Comparison of ENCODE assay signal across 7 mouse cellular contexts in the genomic region with DNA sequence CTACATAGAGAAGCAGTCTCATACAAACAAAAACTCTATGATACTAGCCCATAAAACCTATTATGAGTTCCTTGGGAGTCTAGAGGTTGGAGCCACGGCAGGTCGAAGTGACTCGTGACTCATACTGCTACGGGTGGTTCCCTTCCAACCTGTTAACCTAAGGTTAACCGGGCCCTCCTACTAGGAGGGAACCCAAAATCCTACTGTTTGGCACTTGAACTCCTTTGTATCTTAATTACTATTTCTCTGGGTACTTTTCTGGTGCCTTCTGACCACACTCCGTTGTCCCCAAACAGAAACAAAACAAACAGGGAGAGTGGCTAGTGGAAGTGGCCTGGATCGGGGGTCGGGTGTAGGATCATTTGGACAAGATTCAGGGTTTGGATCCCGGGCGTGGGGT. TPM values are rescaled to one million over a fixed set of nuclear protein-coding genes. Genes with fewer than 3 reads are reported as not detected.
DNase-seq lines count a peak whose midpoint lies in the region; ATAC-seq and TF ChIP-seq lines count a peak whose summit lies in the region.

No protein-coding gene starts in this region.

- H3K27ac ChIP-seq in spleen, adult 2 months (ENCODE audit: insufficient read depth, low read length): no peak overlapping the region
- peak overlapping the region; percentile 87 for H3K27ac ChIP-seq in forebrain, embryonic 10.5 days
- 0 out of 2 replicates have a peak overlapping the region, but pooled peaks have one; percentile 51 for H3K27ac ChIP-seq in limb, embryonic 15.5 days
- H3K27ac ChIP-seq in stomach, postnatal 0 days (replicated peaks): peak overlapping the region; percentile 81

- peak overlapping the region; percentile 97 for H3K9ac ChIP-seq in limb, embryonic 15.5 days
- peak overlapping the region; percentile 92 for H3K9ac ChIP-seq in stomach, postnatal 0 days (ENCODE audit: low read length)

- DNase-seq in spleen, adult 2 months (ENCODE audit: low read depth in 1 of 2, low spot score in 2 of 2): no peak
- no peak for DNase-seq in spleen, postnatal 4 days (ENCODE audit: low spot score in 2 of 2)
- no peak for DNase-seq in forebrain, embryonic 10.5 days (ENCODE audit: extremely low spot score, low spot score)
- no peak for DNase-seq in stomach, postnatal 0 days (ENCODE audit: low spot score)
- DNase-seq in spleen, adult 18-20 months: no peak
- DNase-seq in cerebellum, postnatal 36 days: no peak

- peak overlapping the region; percentile 87 for H3K4me3 ChIP-seq in spleen, adult 2 months (ENCODE audit: extremely low read depth, insufficient read depth, insufficient read length)
- peak overlapping the region; percentile 97 for H3K4me3 ChIP-seq in forebrain, embryonic 10.5 days
- H3K4me3 ChIP-seq in limb, embryonic 15.5 days: peak overlapping the region; percentile 98
- peak overlapping the region; percentile 81 for H3K4me3 ChIP-seq in stomach, postnatal 0 days (ENCODE audit: low read depth, low read length)

- peaks cover 26% of the 10 kb centered on the region for H3K36me3 ChIP-seq in spleen, adult 2 months (ENCODE audit: control insufficient read depth, insufficient read depth, low read length)
- H3K36me3 ChIP-seq in forebrain, embryonic 10.5 days (replicated peaks): peaks cover 42% of the 10 kb centered on the region
- H3K36me3 ChIP-seq in limb, embryonic 15.5 days: peaks cover 37% of the 10 kb centered on the region
- H3K36me3 ChIP-seq in stomach, postnatal 0 days (ENCODE audit: control insufficient read depth, insufficient read depth, low read length): peaks cover 9% of the 10 kb centered on the region

- H3K27me3 ChIP-seq in spleen, adult 2 months (ENCODE audit: control insufficient read depth, insufficient read depth, low read length): no peaks in the 10 kb centered on the region
- H3K27me3 ChIP-seq in forebrain, embryonic 10.5 days (ENCODE audit: poor library complexity, severe bottlenecking): no peaks in the 10 kb centered on the region
- no peaks in the 10 kb centered on the region for H3K27me3 ChIP-seq in limb, embryonic 15.5 days
- no peaks in the 10 kb centered on the region for H3K27me3 ChIP-seq in stomach, postnatal 0 days (ENCODE audit: control insufficient read depth, insufficient read depth, low read length)

- no peak for ATAC-seq in limb, embryonic 15.5 days (ENCODE audit: insufficient number of reproducible peaks, low FRiP score, low TSS enrichment, low read depth)
- ATAC-seq in stomach, postnatal 0 days (ENCODE audit: low FRiP score, low TSS enrichment): peak; percentile 48; the same call in 1 of the 2 replicates

- H3K9me3 ChIP-seq in forebrain, embryonic 10.5 days: no peaks in the 10 kb centered on the region
- no peaks in the 10 kb centered on the region for H3K9me3 ChIP-seq in limb, embryonic 15.5 days
- H3K9me3 ChIP-seq in stomach, postnatal 0 days (ENCODE audit: control insufficient read depth, low read length): no peaks in the 10 kb centered on the region

- TF ChIP-seq CTCF in spleen, adult 2 months (IDR thresholded peaks at IDR 0.05; ENCODE audit: extremely low read depth, insufficient read depth, insufficient read length, insufficient replicate concordance): no peak
- TF ChIP-seq CTCF in stomach, postnatal 0 days (IDR thresholded peaks at IDR 0.05; ENCODE audit: low read depth): no peak

- H3K4me2 ChIP-seq in limb, embryonic 15.5 days: peak overlapping the region; percentile 86
- peak overlapping the region; percentile 88 for H3K4me2 ChIP-seq in stomach, postnatal 0 days (replicated peaks; ENCODE audit: low read depth)

- no peak for TF ChIP-seq POLR2A in spleen, adult 2 months (IDR thresholded peaks at IDR 0.05; ENCODE audit: low read depth, low read length)

- no peak for TF ChIP-seq EP300 in stomach, postnatal 0 days (optimal IDR thresholded peaks at IDR 0.05)

- 18% methylated on average over 10 of the region's 10 CpGs for WGBS in spleen, adult 2 months
- WGBS in forebrain, embryonic 10.5 days: 52% methylated on average over 10 of the region's 10 CpGs
- WGBS in limb, embryonic 15.5 days: 39% methylated on average over 10 of the region's 10 CpGs
- WGBS in stomach, postnatal 0 days: 30% methylated on average over 10 of the region's 10 CpGs

- H3K4me1 ChIP-seq in spleen, adult 2 months (ENCODE audit: control insufficient read depth, insufficient read depth, insufficient read length): peaks cover 8% of the 10 kb centered on the region; the same call in 1 of the 2 replicates
- H3K4me1 ChIP-seq in forebrain, embryonic 10.5 days: peaks cover 28% of the 10 kb centered on the region
- peaks cover 24% of the 10 kb centered on the region for H3K4me1 ChIP-seq in limb, embryonic 15.5 days
- H3K4me1 ChIP-seq in stomach, postnatal 0 days (replicated peaks; ENCODE audit: control insufficient read depth, insufficient read depth): peaks cover 8% of the 10 kb centered on the region; the same call in 1 of the 2 replicates

RNA-seq across cellular contexts. Expression of gene Chmp1a, which starts 0.7 kb away (rescaled TPM):
- polyA plus RNA-seq in spleen, adult 2 months (2012; rRNA removed): 70.5 and 85.0 TPM in 2 replicates
- polyA plus RNA-seq in forebrain, embryonic 10.5 days (2016; fragmentation: Nextera tagmentation; extraction: Ambion mirVana): 137 and 144 TPM in 2 replicates
- 166 and 176 TPM in 2 replicates for polyA plus RNA-seq in limb, embryonic 15.5 days (2015; fragmentation: Nextera tagmentation; extraction: Ambion mirVana)
- 153 and 157 TPM in 2 replicates for polyA plus RNA-seq in stomach, postnatal 0 days (2015; fragmentation: Nextera tagmentation; extraction: Ambion mirVana)

RNA-seq across cellular contexts. Expression of gene Spata33, which starts 0.8 kb away (rescaled TPM):
- polyA plus RNA-seq in spleen, adult 2 months (2012; rRNA removed): 0.09 and 0.42 TPM in 2 replicates
- 5.2 and 5.8 TPM in 2 replicates for polyA plus RNA-seq in forebrain, embryonic 10.5 days (2016; fragmentation: Nextera tagmentation; extraction: Ambion mirVana)
- 3.5 and 3.9 TPM in 2 replicates for polyA plus RNA-seq in limb, embryonic 15.5 days (2015; fragmentation: Nextera tagmentation; extraction: Ambion mirVana)
- 0.91 and 0.94 TPM in 2 replicates for polyA plus RNA-seq in stomach, postnatal 0 days (2015; fragmentation: Nextera tagmentation; extraction: Ambion mirVana)

RNA-seq across cellular contexts. Expression of gene Cdk10, which starts 12.8 kb away (rescaled TPM):
- polyA plus RNA-seq in spleen, adult 2 months (2012; rRNA removed): 39.2 and 45.2 TPM in 2 replicates
- 36.8 and 40.3 TPM in 2 replicates for polyA plus RNA-seq in forebrain, embryonic 10.5 days (2016; fragmentation: Nextera tagmentation; extraction: Ambion mirVana)
- 30.0 and 33.4 TPM in 2 replicates for polyA plus RNA-seq in limb, embryonic 15.5 days (2015; fragmentation: Nextera tagmentation; extraction: Ambion mirVana)
- 16.1 and 16.7 TPM in 2 replicates for polyA plus RNA-seq in stomach, postnatal 0 days (2015; fragmentation: Nextera tagmentation; extraction: Ambion mirVana)

RNA-seq across cellular contexts. Expression of gene Spata2l, which starts 24.2 kb away (rescaled TPM):
- polyA plus RNA-seq in spleen, adult 2 months (2012; rRNA removed): 12.1 and 13.9 TPM in 2 replicates
- polyA plus RNA-seq in forebrain, embryonic 10.5 days (2016; fragmentation: Nextera tagmentation; extraction: Ambion mirVana): 1.4 and 1.8 TPM in 2 replicates
- polyA plus RNA-seq in limb, embryonic 15.5 days (2015; fragmentation: Nextera tagmentation; extraction: Ambion mirVana): 5.6 and 5.9 TPM in 2 replicates
- 3.1 and 3.6 TPM in 2 replicates for polyA plus RNA-seq in stomach, postnatal 0 days (2015; fragmentation: Nextera tagmentation; extraction: Ambion mirVana)

RNA-seq across cellular contexts. Expression of gene Dpep1, which starts 25.8 kb away (rescaled TPM):
- polyA plus RNA-seq in spleen, adult 2 months (2012; rRNA removed): 1.3 and 1.6 TPM in 2 replicates
- polyA plus RNA-seq in forebrain, embryonic 10.5 days (2016; fragmentation: Nextera tagmentation; extraction: Ambion mirVana): 10.1 and 11.4 TPM in 2 replicates
- 6.9 and 9.0 TPM in 2 replicates for polyA plus RNA-seq in limb, embryonic 15.5 days (2015; fragmentation: Nextera tagmentation; extraction: Ambion mirVana)
- 10.0 and 13.6 TPM in 2 replicates for polyA plus RNA-seq in stomach, postnatal 0 days (2015; fragmentation: Nextera tagmentation; extraction: Ambion mirVana)
